ENCODE assay signal across 32 mouse cellular contexts in the genomic region with DNA sequence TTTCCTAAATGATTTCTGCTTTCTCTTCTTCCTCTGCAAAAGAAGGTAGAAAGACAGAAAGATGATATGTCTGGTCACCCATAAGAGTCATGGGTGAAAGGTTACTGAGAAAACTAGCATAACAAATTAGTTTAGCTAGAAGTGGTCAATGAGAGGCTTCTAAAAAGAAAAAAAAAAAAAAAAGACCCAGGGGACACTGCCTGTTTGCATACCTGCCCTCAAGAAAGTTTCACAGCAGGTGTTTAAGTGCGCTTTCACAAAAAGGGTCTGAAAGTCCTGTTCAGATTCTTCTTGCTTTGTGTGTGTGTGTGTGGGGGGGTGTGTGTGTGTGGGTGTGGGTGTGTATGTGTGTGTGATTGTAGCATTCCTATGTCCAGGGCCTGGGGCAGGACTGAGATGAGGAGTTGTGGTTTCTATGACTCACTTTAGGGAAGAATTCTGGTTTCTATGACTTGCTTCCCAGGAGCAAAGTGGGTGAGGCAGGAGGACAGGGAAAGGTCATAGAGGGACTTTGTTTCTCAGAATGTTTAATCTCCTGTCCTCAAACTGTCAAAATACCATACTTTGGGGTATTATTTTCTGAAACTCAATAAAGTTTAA. TPM values are rescaled to one million over a fixed set of nuclear protein-coding genes. Genes with fewer than 3 reads are reported as not detected.
DNase-seq lines count a peak whose midpoint lies in the region; ATAC-seq and TF ChIP-seq lines count a peak whose summit lies in the region.
"Had no signal": no experiment of that assay in that cellular context is flagged by ENCODE, and none has a peak within 500 bp of the region (broad histone marks: within the 10 kb centered on the region; RNA-seq: fewer than 3 reads in every experiment).

No protein-coding gene starts in this region.

- H3K4me3 ChIP-seq in C2C12 (ENCODE audit: insufficient read depth, poor library complexity, severe bottlenecking) = no peak overlapping the region
- H3K4me3 ChIP-seq in embryonic fibroblast, embryonic 13.5 days (ENCODE audit: insufficient read depth, low read length) = no peak overlapping the region
- no peak overlapping the region for H3K4me3 ChIP-seq in midbrain, postnatal 0 days (ENCODE audit: low read depth, low read length)
- H3K4me3 ChIP-seq: heart, adult 2 months; heart, embryonic 12.5 days; limb, embryonic 10.5 days; limb, embryonic 15.5 days; liver, embryonic 13.5 days had no signal

- no peak overlapping the region for H3K9ac ChIP-seq in midbrain, postnatal 0 days (replicated peaks; ENCODE audit: low read length, poor library complexity, severe bottlenecking)
- H3K9ac ChIP-seq: heart, embryonic 12.5 days; hindbrain, embryonic 14.5 days; limb, embryonic 15.5 days; liver, embryonic 13.5 days had no signal

- no peak for ATAC-seq in midbrain, postnatal 0 days (ENCODE audit: low FRiP score)
- ATAC-seq: forebrain, embryonic 14.5 days; intestine, postnatal 0 days; lung, postnatal 0 days had no signal

- no peaks in the 10 kb centered on the region for H3K79me2 ChIP-seq in C2C12 (ENCODE audit: control insufficient read depth, insufficient read depth)

- TF ChIP-seq POLR2A in embryonic fibroblast, embryonic 13.5 days (IDR thresholded peaks at IDR 0.05; ENCODE audit: low read depth, low read length) = no peak

- H3K9me3 ChIP-seq in midbrain, postnatal 0 days (ENCODE audit: low read length) = no peaks in the 10 kb centered on the region
- H3K9me3 ChIP-seq: limb, embryonic 10.5 days; limb, embryonic 15.5 days; liver, embryonic 13.5 days had no signal

- peak overlapping the region; percentile 8; the same call in 1 of the 2 replicates for H3K27ac ChIP-seq in embryonic fibroblast, embryonic 13.5 days (ENCODE audit: insufficient read depth, low read length)
- no peak overlapping the region for H3K27ac ChIP-seq in midbrain, postnatal 0 days (ENCODE audit: low read depth, low read length)
- H3K27ac ChIP-seq: heart, adult 2 months; hindbrain, embryonic 14.5 days; limb, embryonic 10.5 days; limb, embryonic 15.5 days; liver, embryonic 13.5 days; macrophage; stomach, postnatal 0 days had no signal

- no peaks in the 10 kb centered on the region for H3K79me3 ChIP-seq in C2C12 (ENCODE audit: low read depth)

- no peaks in the 10 kb centered on the region for H3K27me3 ChIP-seq in C2C12 (ENCODE audit: control insufficient read depth, insufficient read depth, insufficient read length)
- H3K27me3 ChIP-seq in midbrain, postnatal 0 days (ENCODE audit: insufficient read depth, low read length) = no peaks in the 10 kb centered on the region
- H3K27me3 ChIP-seq: heart, embryonic 12.5 days; limb, embryonic 15.5 days; liver, embryonic 13.5 days had no signal

- no peak overlapping the region for H3ac ChIP-seq in C2C12 (ENCODE audit: control insufficient read depth, insufficient read length, low read depth)

- 94% methylated on average over 1 of the region's 1 CpGs for whole genome bisulfite sequencing in midbrain, postnatal 0 days

- H3K4me1 ChIP-seq in embryonic fibroblast, embryonic 13.5 days (ENCODE audit: control insufficient read depth, insufficient read depth, low read length) = peaks cover 4% of the 10 kb centered on the region
- H3K4me1 ChIP-seq in midbrain, postnatal 0 days (ENCODE audit: insufficient read depth, low read length) = no peaks in the 10 kb centered on the region
- H3K4me1 ChIP-seq: heart, embryonic 12.5 days; limb, embryonic 10.5 days; limb, embryonic 15.5 days; liver, embryonic 13.5 days had no signal

- H3K36me3 ChIP-seq in C2C12 (ENCODE audit: control insufficient read depth, insufficient read depth) = no peaks in the 10 kb centered on the region
- H3K36me3 ChIP-seq in midbrain, postnatal 0 days (ENCODE audit: insufficient read depth, low read length) = no peaks in the 10 kb centered on the region
- H3K36me3 ChIP-seq: heart, embryonic 12.5 days; limb, embryonic 10.5 days; limb, embryonic 15.5 days; liver, embryonic 13.5 days had no signal

- H3K4me2 ChIP-seq in midbrain, postnatal 0 days (ENCODE audit: low read depth, low read length, poor library complexity, severe bottlenecking) = no peak overlapping the region
- H3K4me2 ChIP-seq: heart, embryonic 12.5 days; hindbrain, embryonic 14.5 days; limb, embryonic 15.5 days; liver, embryonic 13.5 days had no signal

- TF ChIP-seq CTCF in C2C12 (IDR thresholded peaks at IDR 0.05; ENCODE audit: control insufficient read depth, insufficient read depth, insufficient read length) = no peak
- no peak for TF ChIP-seq CTCF in embryonic fibroblast, embryonic 13.5 days (IDR thresholded peaks at IDR 0.05; ENCODE audit: borderline replicate concordance, insufficient read depth, low read length)
- TF ChIP-seq CTCF in midbrain, postnatal 0 days (IDR thresholded peaks at IDR 0.05) = no peak

- DNase-seq in 3T3-L1 (ENCODE audit: low read depth, low spot score) = peak; percentile 95
- peak; percentile 81 for DNase-seq in Muller cell, postnatal 12 days (ENCODE audit: inconsistent ontology term)
- no peak for DNase-seq in adrenal gland, postnatal 10 days
- DNase-seq in midbrain, postnatal 0 days (ENCODE audit: low spot score) = no peak
- DNase-seq in ovary, postnatal 10 days (ENCODE audit: low spot score) = no peak
- DNase-seq: adrenal gland, adult 2 months; cerebellum, adult 11 months; cerebellum, adult 9-10 months; cerebellum, postnatal 36 days; gastrocnemius, postnatal 25 days; heart, adult 2 months; heart, postnatal 4 days; kidney, adult 9 months; kidney, postnatal 10 days; liver, embryonic 13.5 days; lung, adult 18-20 months; midbrain, embryonic 14.5 days; right cerebral cortex, adult 18-20 months; right cerebral cortex, postnatal 4 days; thymus, adult 18-20 months; thymus, postnatal 36 days had no signal

TF ChIP-seq in C2C12, 6 proteins besides CTCF, POLR2A, EP300 and RAD21:
- TF ChIP-seq FOSL1 (IDR thresholded peaks at IDR 0.05; ENCODE audit: insufficient read depth, low read length, poor library complexity, severe bottlenecking) (peak; percentile 43), CEBPB (IDR thresholded peaks at IDR 0.05; ENCODE audit: low read depth) (no peak), MYOG (IDR thresholded peaks at IDR 0.05; ENCODE audit: control insufficient read depth, extremely low read depth, insufficient read length) (no peak), USF1 (IDR thresholded peaks at IDR 0.05; ENCODE audit: low read depth) (no peak), MYOD1 (IDR thresholded peaks at IDR 0.05; ENCODE audit: control insufficient read depth, insufficient read length, low read depth) (no peak), MAX (IDR thresholded peaks at IDR 0.05) (peak; percentile 26)
TF ChIP-seq in C2C12: peak in this region for 2.

RNA-seq across cellular contexts. Expression of a gene that starts 49.9 kb away (rescaled TPM):
- 14.1 TPM for polyA plus RNA-seq in C2C12 (2012; fragmentation: generic; extraction: Trizol)
- polyA plus RNA-seq in embryonic fibroblast, embryonic 13.5 days (2011; ENCODE audit: insufficient read length, low read depth, missing spikeins) = 16.1 and 17.9 TPM in 2 replicates
- 10 to 100 TPM; 18.9 to 19.3 TPM for total RNA-seq in adrenal gland, postnatal 10 days (2021)
- 9.3 and 14.5 TPM in 2 replicates for total RNA-seq in midbrain, postnatal 0 days (2014; rRNA removed)
- 18.3 and 19.7 TPM in 2 replicates for polyA plus RNA-seq in midbrain, postnatal 0 days (2015; fragmentation: Nextera tagmentation; extraction: Ambion mirVana)

Comparison
In these comparisons a context has a peak if more than half of its experiments do, and no peak if none do; other contexts are left out.
1. DNase-seq: peak in 3T3-L1 (single experiment) and Muller cell, postnatal 12 days (single experiment); none in adrenal gland, postnatal 10 days (single experiment), midbrain, postnatal 0 days (single experiment) and ovary, postnatal 10 days (single experiment).